Mouse (Mus musculus) C2C12 (cell line): Measurements from ENCODE around the gene Xntrpc.

Source experiments
- CTCF ChIP-seq: IDR thresholded peaks from one replicate; pipeline ENCODE4 v1.5.1; 2011; ENCODE audit not compliant: control insufficient read depth, insufficient read depth, insufficient read length
- FOSL1 ChIP-seq: IDR thresholded peaks from one replicate; pipeline ENCODE4 v1.8.0; 2011; ENCODE audit warnings: mild to moderate bottlenecking, low read length; ENCODE audit not compliant: poor library complexity, insufficient read depth, severe bottlenecking
- MAX ChIP-seq: IDR thresholded peaks from one replicate; pipeline ENCODE4 v1.6.1; 2011; ENCODE audit warnings: mild to moderate bottlenecking, control low read depth
- MYOD1 ChIP-seq: IDR thresholded peaks from one replicate; pipeline ENCODE4 v1.6.1; 2011; ENCODE audit warnings: low read depth; ENCODE audit not compliant: control insufficient read depth, insufficient read length
- MYOG ChIP-seq: IDR thresholded peaks from one replicate; pipeline ENCODE4 v1.6.1; 2011; ENCODE audit not compliant: control insufficient read depth, insufficient read length; ENCODE audit errors: extremely low read depth
- USF1 ChIP-seq: IDR thresholded peaks from one replicate; pipeline ENCODE4 v1.6.1; 2011; ENCODE audit warnings: low read depth, mild to moderate bottlenecking, control low read depth, moderate library complexity

DNA sequence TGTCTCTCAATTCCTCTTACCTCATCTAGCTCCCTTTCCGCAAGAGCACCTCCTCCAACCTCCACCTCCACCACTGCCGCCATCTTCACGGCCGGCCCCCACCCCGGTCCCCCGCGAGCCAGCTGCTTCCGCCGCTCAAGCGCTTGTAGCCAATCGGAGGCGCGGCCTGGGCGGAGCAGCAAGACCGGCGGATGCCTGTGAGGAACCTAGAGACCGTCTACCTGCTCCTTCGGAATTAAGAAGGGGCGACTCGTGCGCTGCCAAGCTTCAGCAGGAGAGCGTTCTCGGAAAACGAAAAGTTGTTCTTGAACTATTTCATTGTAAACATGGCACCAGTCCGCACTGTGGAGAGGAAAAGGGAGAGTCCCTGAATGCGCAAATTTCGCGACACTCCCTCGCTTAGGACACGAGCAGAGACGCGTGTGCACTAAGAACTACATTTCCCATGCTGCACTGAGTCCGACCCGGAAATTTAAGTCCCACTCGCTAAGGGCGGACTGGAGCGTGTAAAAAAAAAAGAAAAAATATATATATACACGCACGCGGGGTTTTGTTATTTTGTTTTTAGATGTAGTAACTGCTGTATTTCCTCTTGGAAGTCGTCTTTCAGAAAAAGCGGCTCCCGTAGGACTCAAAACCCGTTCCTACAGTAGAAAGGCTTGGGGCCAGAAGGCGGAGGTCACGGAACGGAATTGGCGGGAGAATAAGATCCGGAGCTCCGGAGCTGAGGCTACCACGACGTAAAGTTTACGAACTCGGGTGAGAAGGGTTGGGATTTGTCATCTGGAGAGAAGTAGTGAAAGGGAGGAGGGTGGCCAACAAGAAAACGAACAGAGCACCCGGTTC lies at the start of gene Xntrpc, which contains the start of the genes Rnf121 and Xndc1:
- no peak for TF ChIP-seq CTCF
- TF ChIP-seq MAX, result peak; percentile 27
- TF ChIP-seq USF1, result no peak
- peak; percentile 83 for TF ChIP-seq MYOD1
- TF ChIP-seq FOSL1, result no peak
- no peak for TF ChIP-seq MYOG
